Mouse (Mus musculus): ENCODE measurements around the gene Zfp217. TPM values are rescaled to one million over a fixed set of nuclear protein-coding genes. Genes with fewer than 3 reads are reported as not detected.
A peak's percentile ranks its signal among the peaks of the same experiment; 100 is the strongest.

Zfp217 gene
- total RNA-seq, 2 experiments from 2014 or later: 9.6 to 13.0 TPM

- no peak for DNase-seq (ENCODE audit: low spot score)
- intact Hi-C loops (cut with DNase I): no loop called here
Observed at GRCm38 (mm10) chr2:170139411-170140046, 8.4 kb downstream of the Zfp217 start.

- DNase-seq (ENCODE audit: low spot score): no peak
- intact Hi-C loops (cut with DNase I): no loop called here
Observed at GRCm38 (mm10) chr2:170136928-170137327, 11.0 kb downstream of the Zfp217 start.

GRCm38 (mm10) chr2:170135820-170136219 lies 12.1 kb downstream of the Zfp217 start:
- intact Hi-C loops (cut with DNase I): no loop called here
- no peak for DNase-seq (ENCODE audit: low spot score)

GRCm38 (mm10) chr2:170134026-170134690 lies 13.7 kb downstream of the Zfp217 start:
- DNase-seq (ENCODE audit: low spot score): no peak
- intact Hi-C loops (cut with DNase I): no loop called here

GRCm38 (mm10) chr2:170133093-170133731 lies 14.7 kb downstream of the Zfp217 start:
- intact Hi-C loops (cut with DNase I): loop anchor here (2.0 kb wide), 1 partner anchor 86 kb away; no protein-coding TSS in a partner anchor
- peak; percentile 68 for DNase-seq (ENCODE audit: low spot score)

GRCm38 (mm10) chr2:170132716-170133092 lies 15.2 kb downstream of the Zfp217 start:
- intact Hi-C loops (cut with DNase I): loop anchor here (2.0 kb wide), 1 partner anchor 86 kb away; no protein-coding TSS in a partner anchor
- no peak for DNase-seq (ENCODE audit: low spot score)

GRCm38 (mm10) chr2:170131981-170132460 lies 15.9 kb downstream of the Zfp217 start:
- intact Hi-C loops (cut with DNase I): loop anchor here (2.0 kb wide), 1 partner anchor 87 kb away; no protein-coding TSS in a partner anchor
- no peak for DNase-seq (ENCODE audit: low spot score)

GRCm38 (mm10) chr2:170130780-170131645 lies 16.9 kb downstream of the Zfp217 start:
- DNase-seq (ENCODE audit: low spot score): peak; percentile 76
- intact Hi-C loops (cut with DNase I): loop anchor here (1.0 kb wide), 1 partner anchor 21 kb away; no protein-coding TSS in a partner anchor

GRCm38 (mm10) chr2:170129923-170130779 lies 17.8 kb downstream of the Zfp217 start:
- no peak for DNase-seq (ENCODE audit: low spot score)
- intact Hi-C loops (cut with DNase I): loop anchor here (1.0 kb wide), 1 partner anchor 22 kb away; no protein-coding TSS in a partner anchor

GRCm38 (mm10) chr2:170129248-170129922 lies 18.5 kb downstream of the Zfp217 start:
- no peak for DNase-seq (ENCODE audit: low spot score)

GRCm38 (mm10) chr2:170128461-170129247 lies 19.2 kb downstream of the Zfp217 start:
- intact Hi-C loops (cut with DNase I): no loop called here

More at GRCm38 (mm10) chr2:170129248-170129922, 18.5 kb downstream of the Zfp217 start:
- intact Hi-C loops (cut with DNase I): no loop called here

GRCm38 (mm10) chr2:170127523-170127922 lies 20.4 kb downstream of the Zfp217 start:
- intact Hi-C loops (cut with DNase I): no loop called here
- no peak for DNase-seq (ENCODE audit: low spot score)

More at GRCm38 (mm10) chr2:170128461-170129247, 19.2 kb downstream of the Zfp217 start:
- DNase-seq (ENCODE audit: low spot score): no peak

GRCm38 (mm10) chr2:170126266-170126665 lies 21.6 kb downstream of the Zfp217 start:
- intact Hi-C loops (cut with DNase I): no loop called here
- DNase-seq (ENCODE audit: low spot score): no peak

GRCm38 (mm10) chr2:170122197-170122596 lies 25.7 kb downstream of the Zfp217 start:
- intact Hi-C loops (cut with DNase I): no loop called here
- DNase-seq (ENCODE audit: low spot score): no peak

GRCm38 (mm10) chr2:170120139-170121027 lies 27.5 kb downstream of the Zfp217 start:
- intact Hi-C loops (cut with DNase I): no loop called here
- no peak for DNase-seq (ENCODE audit: low spot score)

GRCm38 (mm10) chr2:170116704-170117281 lies 31.1 kb downstream of the Zfp217 start:
- intact Hi-C loops (cut with DNase I): loop anchor here (2.0 to 5.0 kb wide), 5 partner anchors 41 to 286 kb away; no protein-coding TSS in a partner anchor
- DNase-seq (ENCODE audit: low spot score): no peak
